Mouse (Mus musculus): ENCODE results near the gene Vwf. TPM values are rescaled to one million over a fixed set of nuclear protein-coding genes. Genes with fewer than 3 reads are reported as not detected.

Gene Vwf
- total RNA-seq, 1 experiment from 2014 or later: 9.9 TPM

DNA sequence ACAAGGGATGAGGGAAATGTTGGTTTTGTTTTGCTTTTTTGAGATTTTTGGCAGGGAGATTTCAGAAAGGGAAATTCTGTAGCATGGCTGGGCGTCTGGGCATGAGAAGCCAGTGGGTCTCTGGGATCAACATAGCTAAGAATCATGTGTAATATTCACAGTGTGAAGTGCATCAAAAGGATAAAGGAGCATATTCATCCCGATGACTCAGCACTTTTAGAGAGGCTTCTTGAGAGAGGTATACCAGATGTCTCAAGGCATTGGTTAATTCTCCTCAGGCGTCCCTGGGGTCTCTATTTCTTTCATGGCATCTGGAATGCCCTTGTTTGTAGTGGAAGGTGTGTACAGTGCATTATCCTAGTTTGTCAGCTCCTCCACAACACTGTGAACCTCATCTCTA lies 125.3 kb downstream of the Vwf start:
- no peak for ATAC-seq (replicated peaks; ENCODE audit: insufficient number of reproducible peaks, low FRiP score, low TSS enrichment, poor library complexity, severe bottlenecking)

DNA sequence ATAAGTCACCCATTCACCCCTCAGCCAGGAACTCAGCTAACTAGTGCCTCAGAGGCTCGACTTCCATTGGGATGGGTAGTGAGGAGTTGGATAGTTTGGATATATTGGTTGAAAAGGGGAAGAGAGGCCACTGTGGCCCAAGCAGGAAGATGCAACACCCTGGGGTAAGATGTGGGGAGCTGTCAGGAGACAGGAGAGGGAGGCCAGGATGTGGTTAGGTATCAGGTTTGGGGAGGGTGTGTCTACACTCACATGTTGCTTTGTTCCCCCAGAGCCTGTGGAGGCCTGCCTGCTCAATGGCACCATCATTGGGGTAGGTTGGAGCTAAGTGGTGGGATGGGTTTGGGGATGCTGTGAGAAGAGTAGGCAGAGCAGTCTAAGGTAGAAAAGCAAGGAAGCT lies 131.9 kb downstream of the Vwf start:
- ATAC-seq (replicated peaks; ENCODE audit: insufficient number of reproducible peaks, low FRiP score, low TSS enrichment, poor library complexity, severe bottlenecking): no peak

- no peak for ATAC-seq (replicated peaks; ENCODE audit: insufficient number of reproducible peaks, low FRiP score, low TSS enrichment, poor library complexity, severe bottlenecking)
Measured at GRCm38 (mm10) chr6:125680613-125681012, 134.0 kb downstream of the Vwf start.

DNA sequence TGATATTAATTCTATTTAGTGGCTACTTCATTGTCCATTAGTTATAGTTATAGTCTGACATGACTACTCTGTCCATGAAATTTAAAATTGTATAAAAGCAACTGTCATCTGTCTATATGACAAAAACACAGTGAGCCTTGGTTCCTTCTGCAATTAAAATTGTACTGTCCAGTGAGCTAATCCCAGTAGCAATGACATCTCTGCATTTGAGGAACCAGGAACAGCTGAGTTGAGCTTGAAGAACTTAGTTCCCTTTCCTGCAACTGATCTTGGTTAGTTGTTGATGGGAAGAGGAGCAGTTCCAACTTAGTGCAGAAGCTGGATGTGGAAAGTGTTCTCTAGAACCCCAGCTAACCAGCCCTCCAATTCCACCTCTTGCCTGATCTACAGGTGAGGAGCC lies 138.8 kb downstream of the Vwf start:
- 0 out of 2 replicates have a peak, but pooled peaks have one; percentile 44 for ATAC-seq (replicated peaks; ENCODE audit: insufficient number of reproducible peaks, low FRiP score, low TSS enrichment, poor library complexity, severe bottlenecking)

GRCm38 (mm10) chr6:125687986-125688385 lies 141.4 kb downstream of the Vwf start:
- no peak for ATAC-seq (replicated peaks; ENCODE audit: insufficient number of reproducible peaks, low FRiP score, low TSS enrichment, poor library complexity, severe bottlenecking)

DNA sequence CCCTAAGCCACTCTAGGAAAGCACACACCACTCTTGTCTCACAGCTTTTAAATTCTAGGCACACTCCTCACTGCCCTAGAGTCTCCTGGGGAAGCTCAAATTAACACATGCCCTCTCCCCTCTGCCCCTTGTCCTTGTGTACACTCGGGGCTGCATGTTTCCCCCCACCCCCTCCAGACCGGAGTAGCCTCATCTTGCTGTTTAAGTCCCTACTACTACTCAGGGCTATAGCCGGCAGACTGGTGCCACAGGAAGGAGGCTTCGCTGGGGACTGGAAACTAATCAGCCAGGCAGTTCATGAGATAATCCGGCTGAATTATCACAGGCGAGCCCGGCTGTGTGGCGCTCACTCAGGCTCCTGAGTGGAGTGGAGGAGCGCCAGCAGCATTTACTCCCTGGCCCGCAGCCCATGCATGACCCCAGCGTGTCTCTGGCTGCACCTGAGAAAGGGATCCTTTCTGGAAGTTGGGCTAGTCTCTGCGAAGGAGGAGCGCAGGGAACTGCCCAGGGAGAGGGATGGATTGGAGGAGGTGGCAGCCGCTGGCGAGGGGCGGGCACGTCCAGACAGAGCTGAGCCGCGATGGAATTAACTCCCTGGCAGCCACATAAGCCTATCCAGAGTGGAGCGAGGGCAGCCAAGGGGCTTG lies 143.6 kb downstream of the Vwf start, which contains the start of gene Ano2:
Gene Ano2 (plus strand): TSS at position 363 of the 647 bp plus-strand sequence.
- ATAC-seq (replicated peaks; ENCODE audit: insufficient number of reproducible peaks, low FRiP score, low TSS enrichment, poor library complexity, severe bottlenecking): no peak

DNA sequence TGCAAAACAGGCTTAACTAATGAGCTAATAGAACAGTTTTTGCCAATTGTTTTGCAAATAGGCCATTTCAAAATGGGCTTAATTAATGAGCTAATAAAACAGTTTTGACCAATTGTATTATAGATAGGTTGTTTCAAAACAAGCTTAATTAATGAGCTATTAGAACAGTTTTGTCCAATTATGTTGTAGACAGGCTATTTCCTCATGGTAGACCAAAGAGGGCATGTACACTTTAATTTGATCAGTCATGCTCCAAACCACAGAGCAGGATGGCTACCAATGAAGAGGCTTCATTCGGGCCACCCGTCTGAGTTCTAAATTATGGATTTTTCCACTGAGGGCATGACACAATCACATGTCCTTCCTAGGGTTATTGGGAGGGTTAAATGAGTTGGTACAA lies 154.6 kb downstream of the Vwf start:
- ATAC-seq (replicated peaks; ENCODE audit: insufficient number of reproducible peaks, low FRiP score, low TSS enrichment, poor library complexity, severe bottlenecking): no peak

GRCm38 (mm10) chr6:125711261-125711660 lies 164.7 kb downstream of the Vwf start:
- ATAC-seq (replicated peaks; ENCODE audit: insufficient number of reproducible peaks, low FRiP score, low TSS enrichment, poor library complexity, severe bottlenecking): no peak

- no peak for ATAC-seq (replicated peaks; ENCODE audit: insufficient number of reproducible peaks, low FRiP score, low TSS enrichment, poor library complexity, severe bottlenecking)
Measured at GRCm38 (mm10) chr6:125726408-125726807, 179.8 kb downstream of the Vwf start.

DNA sequence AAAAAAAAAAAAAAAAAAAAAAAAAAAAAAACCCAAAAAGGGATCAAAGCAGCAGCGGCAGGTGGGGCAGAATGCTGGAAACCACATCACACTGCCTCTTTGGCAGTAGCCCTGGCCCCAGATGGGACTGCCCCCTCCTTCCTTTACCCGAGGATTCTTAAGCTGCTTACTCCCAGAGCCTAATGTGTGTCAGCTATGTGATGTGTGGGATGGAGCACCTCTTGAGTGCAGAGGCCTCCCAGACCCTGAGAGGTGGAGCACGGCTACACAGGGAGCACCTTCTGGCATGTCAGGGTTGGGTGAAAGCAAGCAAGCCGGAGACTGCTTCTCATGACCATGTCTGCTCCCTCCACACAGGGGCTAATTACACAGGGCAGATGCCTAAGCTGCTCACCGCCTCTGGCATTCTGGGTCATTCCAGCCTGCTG lies 180.9 kb downstream of the Vwf start:
- no peak for ATAC-seq (replicated peaks; ENCODE audit: insufficient number of reproducible peaks, low FRiP score, low TSS enrichment, poor library complexity, severe bottlenecking)

GRCm38 (mm10) chr6:125729471-125729870 lies 182.9 kb downstream of the Vwf start:
- ATAC-seq (replicated peaks; ENCODE audit: insufficient number of reproducible peaks, low FRiP score, low TSS enrichment, poor library complexity, severe bottlenecking): no peak

DNA sequence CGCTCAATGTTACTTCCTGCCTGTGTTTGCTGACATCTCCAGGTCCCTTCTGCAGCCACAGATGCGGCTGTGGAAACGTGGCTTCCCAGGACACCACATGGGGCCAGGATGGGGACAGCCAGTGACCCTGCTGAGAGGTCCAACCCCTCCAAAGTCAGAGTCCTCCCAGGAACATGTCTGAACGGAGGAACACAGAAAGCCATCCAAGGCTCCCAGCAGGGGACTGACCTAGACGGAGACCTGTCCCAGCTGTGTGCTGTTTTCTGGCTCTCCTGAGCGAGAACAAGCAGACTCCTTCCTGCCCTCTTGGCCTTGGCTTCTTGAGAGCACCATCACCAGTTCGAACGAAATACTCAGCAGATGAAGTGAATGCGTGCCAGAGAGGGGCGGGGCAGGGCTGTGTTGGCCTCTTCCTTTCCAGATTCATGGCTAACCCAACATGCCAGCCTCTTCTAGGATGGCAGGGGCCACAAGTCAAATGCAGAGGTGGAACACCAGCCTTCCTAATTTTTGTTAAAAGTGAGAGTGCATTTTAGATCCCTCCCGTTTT lies 183.5 kb downstream of the Vwf start:
- ATAC-seq (replicated peaks; ENCODE audit: insufficient number of reproducible peaks, low FRiP score, low TSS enrichment, poor library complexity, severe bottlenecking): no peak

Other genes starting within 250 kb of the Vwf start
- gene Ltbr, start 232.9 kb upstream of the Vwf start, total RNA-seq (2017): 29.5 to 47.9 TPM (median 41.2 TPM) in 3 replicates
- gene Scnn1a, start 226.1 kb upstream of the Vwf start, total RNA-seq (2017): 3.1 to 6.4 TPM (median 5.9 TPM) in 3 replicates
- 101 to 111 TPM (median 103 TPM) in 3 replicates for gene Tnfrsf1a, start 197.4 kb upstream of the Vwf start, total RNA-seq (2017)
- gene Plekhg6, start 166.0 kb upstream of the Vwf start, total RNA-seq (2017): not detected in 3 replicates
- 490 to 606 TPM (median 578 TPM) in 3 replicates for gene Cd9, start 52.0 kb upstream of the Vwf start, total RNA-seq (2017)
- 1.0 TPM in 1 of 3 replicates, not detected in the others for gene Ano2, start 143.6 kb downstream of the Vwf start, total RNA-seq (2017)